Mouse (Mus musculus) hindbrain, embryonic 10.5 days (tissue): ENCODE results near the gene Ccr1. TPM values are rescaled to one million over a fixed set of nuclear protein-coding genes. Genes with fewer than 3 reads are reported as not detected.

Source experiments
- DNase-seq: peaks from one replicate; pipeline ENCODE4 v3.0.0-alpha.2; 2017; ENCODE audit warnings: low spot score
- H3K27ac ChIP-seq: fragments of 300-500 bp; sonication (generic); 2 replicates; pipeline ENCODE4 v1.5.1; 2016; ENCODE audit warnings: mild to moderate bottlenecking, moderate library complexity
- H3K27me3 ChIP-seq: fragments of 300-500 bp; sonication (generic); 2 replicates; pipeline ENCODE4 v1.6.1; 2016; ENCODE audit warnings: mild to moderate bottlenecking; ENCODE audit not compliant: poor library complexity, insufficient read depth, severe bottlenecking
- H3K36me3 ChIP-seq: fragments of 300-500 bp; sonication (generic); 2 replicates; pipeline ENCODE4 v1.6.1; 2016; ENCODE audit warnings: mild to moderate bottlenecking, moderate library complexity
- H3K4me1 ChIP-seq: fragments of 300-500 bp; sonication (generic); replicated peaks from 2 replicates; pipeline ENCODE4 v1.6.1; 2016; ENCODE audit warnings: mild to moderate bottlenecking
- H3K4me3 ChIP-seq: fragments of 300-500 bp; sonication (generic); 2 replicates; pipeline ENCODE4 v1.5.1; 2016; ENCODE audit warnings: mild to moderate bottlenecking, moderate library complexity
- H3K9me3 ChIP-seq: fragments of 300-500 bp; sonication (generic); 2 replicates; pipeline ENCODE4 v1.6.1; 2016; ENCODE audit warnings: mild to moderate bottlenecking, moderate library complexity
- WGBS: fragments of 180-500 bp; shearing (Covaris S2); methylation state at CpG from one replicate; pipeline ENCODE4 v1.1.7; 2016; 5-methylcytosine and 5-hydroxymethylcytosine counted together
- polyA plus RNA-seq: library from polyadenylated mRNA; unstranded; fragments of >200 nt; fragmentation: Nextera tagmentation; extraction: Ambion mirVana; gene quantifications from 2 replicates; pipeline ENCODE4 v1.2.1, GENCODE M21; 2016

The Ccr1 gene
- polyA plus RNA-seq, 1 experiment from 2014 or later = 1.0 TPM

DNA sequence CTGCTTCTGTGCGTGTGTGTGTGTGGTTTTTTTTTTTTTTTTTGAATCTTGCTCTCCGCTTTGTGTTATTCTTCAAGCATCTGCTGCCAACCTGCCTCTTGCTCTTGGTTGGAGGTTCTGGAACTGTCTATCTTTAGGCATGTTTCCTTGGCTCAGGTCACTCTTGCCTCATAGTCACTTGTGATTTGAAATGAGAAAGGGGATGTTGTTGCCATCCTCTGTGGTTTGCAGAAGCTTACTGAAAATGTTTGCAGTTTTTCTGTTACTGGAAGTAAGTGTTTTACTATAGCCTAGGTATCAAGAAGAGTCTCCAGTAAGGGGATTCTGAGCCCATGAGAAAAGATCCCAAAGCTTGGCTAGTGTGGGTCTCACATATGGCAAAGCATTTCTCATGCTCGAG is 26.5 kb downstream of the Ccr1 start:
- no peaks in the 10 kb centered on the region for H3K36me3 ChIP-seq
- H3K27me3 ChIP-seq = no peaks in the 10 kb centered on the region
- H3K9me3 ChIP-seq = no peaks in the 10 kb centered on the region
- WGBS = 88% methylated on average over 3 of the region's 3 CpGs
- no peak overlapping the region for H3K27ac ChIP-seq
- no peak overlapping the region for H3K4me3 ChIP-seq
- DNase-seq = no peak
- no peaks in the 10 kb centered on the region for H3K4me1 ChIP-seq

DNA sequence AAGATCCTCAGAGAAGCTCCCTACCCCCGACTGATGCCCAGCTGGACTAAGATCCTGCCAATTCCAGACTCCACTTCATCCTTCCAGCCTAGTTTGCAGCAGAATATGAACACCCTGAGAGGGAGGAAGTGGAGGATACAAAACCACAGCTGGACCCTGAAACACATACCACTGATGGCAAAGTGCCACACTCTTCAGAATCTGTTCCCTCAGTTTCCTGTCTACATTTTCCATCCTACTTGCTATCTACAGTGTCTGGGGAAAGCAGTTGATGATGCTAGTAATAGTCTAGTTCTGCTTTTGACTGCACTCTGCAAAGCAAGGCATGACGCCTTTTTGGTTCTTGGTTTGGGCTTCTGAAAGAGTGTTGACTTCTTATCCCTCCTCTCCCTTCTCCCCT is 27.2 kb downstream of the Ccr1 start:
- 83% methylated on average over 2 of the region's 2 CpGs for WGBS
- Histone ChIP-seq H3K9me3 (no peaks in the 10 kb centered on the region), H3K4me1 (no peaks in the 10 kb centered on the region), H3K4me3 (no peak overlapping the region), H3K27ac (no peak overlapping the region), H3K27me3 (no peaks in the 10 kb centered on the region), H3K36me3 (no peaks in the 10 kb centered on the region)
- no peak for DNase-seq

DNA sequence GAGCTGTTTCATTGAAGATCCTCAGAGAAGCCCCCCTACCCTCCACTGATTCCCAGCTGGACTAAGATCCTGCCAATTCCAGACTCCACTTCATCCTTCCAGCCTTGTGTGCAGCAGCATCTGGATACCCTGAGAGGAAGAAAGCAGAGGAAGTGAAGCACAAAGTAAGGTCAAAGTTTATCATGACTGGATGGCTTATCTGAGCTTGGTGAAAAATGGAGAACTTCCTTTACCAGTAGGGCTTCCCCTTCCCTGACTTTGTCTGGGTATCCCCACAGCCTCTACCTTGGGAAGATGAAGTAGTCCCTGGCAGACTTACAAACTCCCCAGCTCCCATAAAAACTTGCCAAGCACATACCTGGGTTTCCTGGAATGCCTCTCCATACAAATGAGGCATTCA is 27.9 kb downstream of the Ccr1 start:
- H3K9me3 ChIP-seq = no peaks in the 10 kb centered on the region
- H3K27ac ChIP-seq = no peak overlapping the region

DNA sequence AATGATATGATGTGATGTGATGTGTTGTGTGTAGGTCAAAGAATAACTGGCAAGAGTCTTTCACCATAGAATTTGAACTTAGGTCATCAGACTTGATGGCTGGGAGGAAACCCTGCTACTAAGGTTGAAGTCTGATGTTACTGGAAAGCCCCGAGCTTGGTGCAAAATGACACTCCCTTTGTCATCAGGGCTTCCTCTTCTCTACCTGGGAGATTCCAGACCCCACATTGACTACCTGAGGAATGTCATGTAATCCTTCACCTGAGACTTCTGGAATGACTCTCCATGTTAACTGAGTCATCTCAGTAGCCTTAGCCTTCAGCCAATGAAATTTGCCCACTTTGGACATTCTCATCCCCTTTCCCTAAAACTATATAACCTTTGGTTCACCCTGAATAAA is 28.3 kb downstream of the Ccr1 start:
- H3K9me3 ChIP-seq = no peaks in the 10 kb centered on the region
- 82% methylated on average over 1 of the region's 1 CpGs for whole genome bisulfite sequencing
- H3K27me3 ChIP-seq = no peaks in the 10 kb centered on the region
- H3K4me3 ChIP-seq = no peak overlapping the region
- no peak for DNase-seq
- H3K4me1 ChIP-seq = no peaks in the 10 kb centered on the region
- no peak overlapping the region for H3K27ac ChIP-seq
- H3K36me3 ChIP-seq = no peaks in the 10 kb centered on the region

More for the DNA sequence above, 27.9 kb downstream of the Ccr1 start:
- Histone ChIP-seq H3K36me3 (no peaks in the 10 kb centered on the region), H3K4me3 (no peak overlapping the region), H3K27me3 (no peaks in the 10 kb centered on the region), H3K4me1 (no peaks in the 10 kb centered on the region)
- no peak for DNase-seq

DNA sequence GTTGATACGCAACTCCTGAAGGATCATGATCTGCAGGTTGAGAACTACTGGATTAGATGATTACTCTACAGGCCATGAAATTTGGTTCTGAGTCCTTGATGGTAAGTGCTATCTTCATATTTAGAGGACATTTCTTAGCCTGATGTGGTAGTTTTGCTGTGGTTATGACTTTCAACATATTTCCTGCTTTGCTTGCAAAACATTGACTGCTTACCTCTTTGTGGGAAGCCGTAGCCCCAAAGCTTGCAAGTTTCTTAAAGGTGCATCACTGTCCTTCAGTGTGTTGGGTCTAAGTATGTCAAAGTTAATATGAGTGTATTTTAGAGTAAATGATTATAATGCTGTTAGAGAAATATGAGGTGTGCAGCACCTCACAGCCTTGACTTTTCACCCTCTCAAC is 30.5 kb downstream of the Ccr1 start:
- H3K9me3 ChIP-seq = no peaks in the 10 kb centered on the region
- H3K4me1 ChIP-seq = no peaks in the 10 kb centered on the region
- H3K4me3 ChIP-seq = no peak overlapping the region
- no peaks in the 10 kb centered on the region for H3K27me3 ChIP-seq
- WGBS = 92% methylated on average over 2 of the region's 2 CpGs
- H3K36me3 ChIP-seq = no peaks in the 10 kb centered on the region
- no peak overlapping the region for H3K27ac ChIP-seq
- DNase-seq = no peak

DNA sequence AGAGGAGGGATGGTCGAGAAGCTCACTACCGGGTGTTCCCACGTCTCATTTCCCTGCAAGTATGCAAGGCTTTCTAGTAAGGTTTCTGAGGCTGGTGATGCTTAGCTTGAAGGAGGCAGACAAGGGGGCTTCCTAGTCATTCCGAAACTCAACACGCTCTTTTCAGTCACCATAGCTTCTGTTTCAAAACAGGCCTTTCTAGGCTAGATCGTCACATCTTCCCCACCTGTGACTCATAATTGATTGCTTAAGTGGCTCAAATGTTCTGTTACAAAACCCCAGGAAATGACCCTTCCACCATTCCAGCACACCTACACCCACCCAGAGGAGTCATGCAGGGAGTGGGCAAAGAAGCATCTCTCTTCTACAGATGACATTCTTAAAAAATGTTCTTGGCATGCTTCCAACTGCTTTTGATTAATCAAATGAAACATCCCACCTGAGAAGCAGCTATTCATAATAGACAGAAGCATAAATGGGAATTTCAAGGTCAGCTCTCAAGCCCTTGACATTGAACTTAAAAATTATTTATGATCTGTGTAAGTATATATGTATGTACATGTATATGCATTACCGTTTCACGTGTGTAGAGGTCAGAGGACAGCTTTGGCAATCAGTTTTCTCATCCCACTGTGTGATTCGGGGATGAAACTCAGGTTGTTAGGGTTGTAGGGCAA is 31.8 kb downstream of the Ccr1 start:
- H3K4me3 ChIP-seq = no peak overlapping the region
- no peaks in the 10 kb centered on the region for H3K27me3 ChIP-seq
- DNase-seq = no peak
- no peaks in the 10 kb centered on the region for H3K4me1 ChIP-seq
- no peak overlapping the region for H3K27ac ChIP-seq
- H3K36me3 ChIP-seq = no peaks in the 10 kb centered on the region
- H3K9me3 ChIP-seq = no peaks in the 10 kb centered on the region
- WGBS = 90% methylated on average over 9 of the region's 9 CpGs

DNA sequence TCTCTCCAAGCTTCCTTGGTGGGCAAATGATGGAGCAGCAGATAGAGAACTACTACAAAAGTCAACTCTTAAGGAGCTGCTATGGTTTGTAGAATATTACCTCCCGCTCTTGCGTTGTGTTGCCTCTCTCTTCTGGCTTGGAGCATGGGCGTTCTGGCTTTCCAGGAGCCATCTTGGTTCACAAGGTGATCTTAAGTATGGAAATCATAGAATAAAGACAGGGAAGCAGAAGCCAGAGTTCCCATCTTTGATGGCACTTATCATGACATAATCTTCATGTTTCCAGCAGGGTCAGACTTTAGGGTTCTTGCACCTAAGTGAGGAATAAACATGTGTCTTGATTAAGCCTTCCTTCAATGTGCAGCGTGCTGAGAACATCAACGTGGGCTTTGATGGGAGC is 32.7 kb downstream of the Ccr1 start:
- 89% methylated on average over 5 of the region's 5 CpGs for WGBS
- no peaks in the 10 kb centered on the region for H3K4me1 ChIP-seq
- no peaks in the 10 kb centered on the region for H3K36me3 ChIP-seq
- no peak for DNase-seq
- no peaks in the 10 kb centered on the region for H3K27me3 ChIP-seq
- H3K9me3 ChIP-seq = no peaks in the 10 kb centered on the region
- H3K27ac ChIP-seq = no peak overlapping the region
- no peak overlapping the region for H3K4me3 ChIP-seq

DNA sequence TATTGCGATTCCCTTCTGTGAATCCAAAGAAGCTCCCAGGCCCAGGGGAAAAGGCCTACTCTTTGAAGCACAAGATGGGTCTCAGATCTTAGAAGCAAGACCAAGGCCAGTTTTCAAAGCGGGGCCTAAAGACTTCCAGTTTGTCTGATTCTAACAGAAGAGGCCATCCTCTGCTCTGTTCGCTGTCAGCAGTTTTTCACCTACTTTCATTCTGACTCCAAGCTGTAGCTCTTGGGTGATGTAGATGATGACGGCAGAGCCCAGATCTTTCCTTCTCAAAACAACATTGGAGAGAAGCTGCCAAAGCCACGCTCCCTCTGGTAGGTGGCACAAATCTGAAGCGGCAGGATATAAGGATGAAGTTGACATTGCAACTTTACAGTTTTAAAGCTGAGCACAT is 33.1 kb downstream of the Ccr1 start:
- Histone ChIP-seq H3K27ac (no peak overlapping the region), H3K4me3 (no peak overlapping the region), H3K4me1 (no peaks in the 10 kb centered on the region), H3K9me3 (no peaks in the 10 kb centered on the region), H3K27me3 (no peaks in the 10 kb centered on the region), H3K36me3 (no peaks in the 10 kb centered on the region)
- 93% methylated on average over 6 of the region's 6 CpGs for WGBS
- DNase-seq = no peak

DNA sequence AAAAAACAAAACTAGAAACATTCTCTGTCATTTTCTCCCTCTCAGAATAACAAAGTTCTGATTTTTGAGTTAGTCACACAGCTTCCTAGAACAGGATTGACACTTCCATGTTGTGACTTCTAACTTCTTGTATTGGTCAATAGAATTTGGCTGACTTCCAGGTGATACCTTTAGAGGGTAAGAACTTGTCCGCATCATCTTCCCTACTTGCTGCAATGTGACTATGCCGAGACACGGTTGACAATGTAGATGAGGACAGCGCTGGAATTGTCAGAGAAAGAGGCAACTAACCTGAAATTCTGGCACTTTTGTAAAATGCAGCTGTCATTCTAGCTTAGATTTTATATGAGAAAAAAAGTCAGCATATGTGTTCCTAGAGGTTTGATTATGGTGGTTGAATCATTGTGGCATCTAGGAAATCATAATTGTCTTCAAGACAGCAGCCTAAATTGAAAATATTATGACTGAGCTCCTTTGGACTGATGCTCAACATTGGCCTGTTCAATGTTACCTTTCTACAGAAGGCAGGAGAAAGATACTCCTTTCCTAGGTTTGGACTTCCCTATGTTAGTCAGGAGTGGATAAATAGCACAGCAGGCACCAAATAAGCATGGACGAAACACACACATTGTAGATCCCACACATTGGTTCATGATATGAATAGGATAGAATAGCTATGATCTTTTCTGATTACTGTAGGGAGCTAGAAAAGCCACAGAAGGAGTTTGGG is 34.6 kb downstream of the Ccr1 start:
- H3K27me3 ChIP-seq = no peaks in the 10 kb centered on the region
- no peaks in the 10 kb centered on the region for H3K4me1 ChIP-seq
- no peak overlapping the region for H3K27ac ChIP-seq
- no peaks in the 10 kb centered on the region for H3K36me3 ChIP-seq
- H3K4me3 ChIP-seq = no peak overlapping the region
- no peaks in the 10 kb centered on the region for H3K9me3 ChIP-seq
- no peak for DNase-seq
- WGBS = 92% methylated on average over 5 of the region's 5 CpGs

DNA sequence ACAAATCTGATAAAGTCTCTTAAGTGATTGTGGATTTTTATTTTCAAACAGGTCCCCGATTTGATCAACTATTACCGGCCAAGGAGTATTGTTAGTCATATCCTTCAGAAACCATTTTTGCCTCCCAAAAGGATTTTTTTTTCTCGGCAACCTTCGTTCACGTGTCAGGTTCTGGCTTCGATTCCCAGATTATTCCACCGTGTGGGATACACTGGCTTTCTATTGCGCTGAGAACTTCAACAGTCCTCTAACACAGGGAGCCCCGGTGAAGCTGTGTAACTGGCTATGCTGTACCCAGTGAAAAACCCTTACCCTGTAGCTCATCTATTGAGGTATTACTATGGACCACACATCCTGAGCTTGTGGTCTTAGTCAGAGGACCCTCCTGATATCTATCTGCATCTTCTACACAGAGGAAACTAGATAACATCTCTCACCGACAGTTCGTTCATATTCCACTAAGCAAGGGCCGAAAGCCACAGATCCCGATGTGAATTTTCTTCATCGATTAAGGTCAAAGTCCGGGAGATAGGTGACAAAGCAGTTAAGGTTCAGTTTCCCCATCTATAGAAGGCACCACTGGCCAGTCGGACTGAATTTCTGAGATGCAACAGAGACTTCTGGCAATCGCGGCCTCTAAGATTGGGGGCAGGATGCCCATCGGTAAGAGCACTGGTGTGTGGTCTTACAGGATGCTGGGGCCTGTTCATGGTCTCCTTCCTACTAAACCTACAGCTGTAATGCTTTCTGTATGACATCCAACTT is 35.4 kb downstream of the Ccr1 start:
- H3K27ac ChIP-seq = no peak overlapping the region
- WGBS = 94% methylated on average over 19 of the region's 19 CpGs
- H3K36me3 ChIP-seq = no peaks in the 10 kb centered on the region
- DNase-seq = no peak
- no peaks in the 10 kb centered on the region for H3K27me3 ChIP-seq
- no peak overlapping the region for H3K4me3 ChIP-seq
- H3K9me3 ChIP-seq = no peaks in the 10 kb centered on the region
- H3K4me1 ChIP-seq = no peaks in the 10 kb centered on the region

DNA sequence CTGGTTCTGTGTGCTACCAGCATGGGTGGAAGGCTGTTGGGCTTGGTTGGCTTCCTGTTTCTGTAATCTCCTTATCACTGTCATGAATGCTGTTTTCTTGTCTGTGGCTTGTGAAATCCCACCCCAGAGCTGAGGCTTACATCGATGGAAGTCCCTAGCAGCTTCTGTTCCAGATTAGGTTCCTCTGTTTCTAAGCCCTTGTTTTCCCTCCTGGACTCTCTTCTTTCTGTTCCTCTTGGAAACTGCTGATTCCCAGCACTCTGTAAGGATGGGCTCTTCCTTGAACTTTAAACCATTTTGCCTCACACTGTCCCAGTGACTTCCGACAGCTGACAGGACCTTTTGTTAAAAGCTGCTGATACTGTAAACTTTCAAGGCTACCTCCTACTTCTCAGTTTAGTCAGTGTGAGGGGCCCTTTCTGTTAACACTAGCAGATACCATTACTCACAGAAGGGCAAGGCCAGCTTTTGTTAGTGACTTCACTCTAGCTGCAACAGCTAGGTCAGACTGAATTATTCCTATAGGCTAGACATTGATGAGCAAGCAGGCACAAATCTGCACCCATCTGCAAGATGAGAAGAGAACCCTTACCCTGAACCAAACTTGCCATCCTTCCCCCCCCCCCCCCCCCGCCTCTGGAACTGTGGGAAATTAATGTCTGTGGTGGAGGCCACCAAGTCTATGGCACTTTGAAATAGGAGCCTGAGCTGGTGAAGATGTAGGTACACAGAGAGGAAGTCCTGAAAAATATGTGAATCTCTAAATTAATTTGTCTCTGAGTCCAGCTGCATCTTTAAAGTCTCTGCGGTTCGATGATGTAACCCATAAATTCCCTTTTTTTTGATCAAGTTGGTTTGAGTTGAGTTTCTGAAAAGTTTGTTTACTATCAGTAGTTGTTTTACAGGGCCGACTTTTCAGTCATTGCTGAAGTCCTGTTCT is 36.5 kb downstream of the Ccr1 start:
- Histone ChIP-seq H3K27ac (no peak overlapping the region), H3K4me3 (no peak overlapping the region), H3K4me1 (peaks cover 7% of the 10 kb centered on the region; the same call in 1 of the 2 replicates), H3K9me3 (no peaks in the 10 kb centered on the region), H3K27me3 (no peaks in the 10 kb centered on the region), H3K36me3 (no peaks in the 10 kb centered on the region)
- no peak for DNase-seq
- WGBS = 75% methylated on average over 6 of the region's 6 CpGs

DNA sequence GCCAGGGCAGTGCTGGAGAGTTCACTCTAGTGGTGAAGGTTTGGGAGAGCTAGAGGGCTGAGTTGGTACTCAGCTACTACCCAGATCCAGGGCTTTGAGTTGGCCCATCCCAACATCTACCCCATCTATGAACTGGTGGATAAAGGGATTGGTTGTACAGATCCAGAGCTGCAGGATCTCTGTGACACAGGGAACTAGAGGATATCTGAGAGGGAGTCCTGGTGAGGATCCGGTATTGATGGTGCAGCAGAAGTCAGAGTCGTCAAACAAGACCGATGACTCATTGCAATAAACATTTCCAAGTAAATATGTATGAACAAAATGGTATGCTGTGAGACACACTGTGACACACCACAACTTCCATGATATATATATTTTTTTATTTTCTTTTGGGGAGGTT is 37.6 kb downstream of the Ccr1 start:
- no peaks in the 10 kb centered on the region for H3K27me3 ChIP-seq
- H3K4me3 ChIP-seq = no peak overlapping the region
- DNase-seq = no peak
- H3K4me1 ChIP-seq = peaks cover 8% of the 10 kb centered on the region
- 0 out of 2 replicates have a peak, but pooled peaks cover 2% of the 10 kb centered on the region for H3K9me3 ChIP-seq
- H3K27ac ChIP-seq = no peak overlapping the region
- 86% methylated on average over 3 of the region's 3 CpGs for WGBS
- no peaks in the 10 kb centered on the region for H3K36me3 ChIP-seq
